Mouse (Mus musculus) thymus, postnatal 25 days (tissue): ENCODE measurements around the gene Ect2.

ENCODE experiments used
- DNase-seq: peaks from one replicate; pipeline ENCODE4 v3.0.0; 2022

The Ect2 gene

DNA sequence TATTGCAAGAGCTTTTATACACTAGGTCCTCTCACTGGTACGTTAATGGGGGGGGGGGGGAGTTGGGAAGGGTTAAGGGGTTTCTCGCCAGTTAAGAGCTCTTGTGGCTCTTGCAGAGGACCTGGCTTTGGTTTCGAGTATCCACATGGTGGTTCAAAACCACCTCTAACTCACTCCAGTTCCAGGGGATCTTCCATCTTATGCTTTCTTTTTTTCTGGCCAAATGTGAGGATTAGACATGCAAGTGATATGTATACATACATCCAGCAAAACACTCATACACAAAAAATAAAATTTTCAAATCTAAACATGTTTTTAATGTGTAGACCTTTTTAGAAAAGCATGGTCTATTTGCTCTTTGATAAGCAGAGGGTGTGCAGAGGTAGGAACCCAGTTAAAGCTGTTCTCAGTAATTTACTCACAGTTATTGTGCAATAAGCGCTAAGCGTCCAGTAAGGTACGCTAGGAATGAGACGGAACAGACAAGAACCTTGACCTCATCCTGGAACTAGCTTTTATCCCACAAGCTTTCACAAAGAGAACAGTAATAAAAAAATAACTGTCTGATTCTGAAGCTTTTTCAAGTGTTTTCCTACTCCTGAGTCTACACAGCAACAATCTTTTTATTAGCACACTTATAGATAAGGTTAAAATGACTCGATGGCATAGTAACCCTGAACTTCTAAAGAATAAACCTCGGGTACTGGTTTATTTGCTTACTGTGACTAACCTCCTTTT is 2.3 kb upstream of the Ect2 start:
- DNase-seq, result no peak

DNA sequence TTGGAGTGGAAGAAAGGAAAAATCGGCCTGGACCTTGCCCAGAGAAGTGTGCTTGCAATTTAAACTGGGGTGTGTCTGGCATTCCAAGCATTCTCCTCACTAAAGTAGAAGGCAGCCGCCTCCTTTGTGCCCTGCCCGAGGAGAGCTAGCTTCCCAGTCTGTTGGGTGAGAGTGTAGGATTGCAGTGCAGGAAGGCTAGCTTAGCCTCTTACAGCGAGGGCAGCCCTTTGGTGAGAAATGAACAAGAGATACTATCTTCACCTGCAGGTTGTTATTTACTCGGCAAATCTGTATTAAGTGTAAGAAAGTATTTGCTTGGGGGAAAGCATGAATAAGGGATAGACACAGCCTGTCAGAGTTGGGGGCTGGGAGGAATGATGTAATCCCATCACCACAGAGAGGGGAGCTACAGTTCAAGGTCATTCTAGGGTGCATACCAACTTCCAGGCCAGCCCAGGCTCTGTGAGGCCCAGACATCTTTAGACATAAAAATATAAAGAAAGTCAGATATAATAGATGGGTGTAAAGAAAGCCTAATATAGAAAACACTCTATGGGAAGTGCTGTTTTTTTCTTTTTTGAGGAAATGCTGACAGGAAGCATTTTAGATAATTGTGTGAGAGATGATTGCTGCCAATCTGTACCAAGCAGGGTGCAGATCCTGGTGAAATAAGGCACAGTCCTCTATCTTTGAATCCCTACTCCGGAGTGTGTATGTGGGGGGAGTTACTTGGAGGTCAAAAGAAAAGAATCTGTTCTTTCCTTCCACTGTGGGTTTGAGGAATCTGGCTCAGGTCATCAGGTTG is 1.6 kb upstream of the Ect2 start:
- DNase-seq, result peak; percentile 8

DNA sequence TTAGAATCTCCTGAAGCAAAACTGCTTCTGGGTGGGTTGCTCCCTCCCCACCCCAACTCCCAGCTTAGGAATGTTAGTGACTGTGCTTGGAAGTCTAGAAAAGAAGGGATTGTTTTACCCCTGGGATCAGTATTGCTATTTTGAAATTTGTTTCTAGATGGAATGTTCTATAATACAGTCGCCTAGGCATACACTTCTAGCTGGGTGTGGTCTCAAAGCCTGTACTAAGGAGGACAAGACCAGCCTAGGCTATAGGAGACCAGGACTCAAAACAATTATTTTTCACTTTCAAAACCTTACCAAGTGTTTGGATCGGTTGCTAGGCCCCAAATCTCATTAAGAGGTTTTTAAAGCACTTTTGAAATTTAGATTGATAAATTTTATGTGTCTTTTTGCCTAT is 602 bp upstream of the Ect2 start:
- no peak for DNase-seq

DNA sequence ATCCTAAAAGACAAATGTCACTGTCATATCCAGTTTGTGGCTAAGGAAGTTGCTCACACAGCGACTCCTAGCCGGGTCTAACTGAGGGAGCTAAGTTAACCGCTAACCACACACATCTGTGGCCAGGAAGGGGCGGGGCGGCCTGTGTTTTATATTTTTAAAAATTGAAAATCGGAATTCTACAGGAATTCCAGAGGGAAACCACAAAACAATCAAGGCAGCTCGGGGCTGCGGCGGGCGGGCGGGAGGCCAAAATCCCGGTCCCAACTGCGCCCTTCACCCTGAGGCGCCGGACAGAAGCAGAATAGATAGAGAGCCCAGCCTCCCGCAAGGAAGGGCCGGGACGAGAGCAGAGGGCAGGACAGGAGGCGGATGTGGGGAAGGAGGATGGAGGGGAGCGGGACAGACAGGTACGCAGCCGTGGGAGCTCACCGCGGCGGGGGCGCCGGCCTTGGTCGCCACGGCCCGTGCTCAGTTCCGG is 447 bp downstream of the Ect2 start:
- DNase-seq, result peak; percentile 58

DNA sequence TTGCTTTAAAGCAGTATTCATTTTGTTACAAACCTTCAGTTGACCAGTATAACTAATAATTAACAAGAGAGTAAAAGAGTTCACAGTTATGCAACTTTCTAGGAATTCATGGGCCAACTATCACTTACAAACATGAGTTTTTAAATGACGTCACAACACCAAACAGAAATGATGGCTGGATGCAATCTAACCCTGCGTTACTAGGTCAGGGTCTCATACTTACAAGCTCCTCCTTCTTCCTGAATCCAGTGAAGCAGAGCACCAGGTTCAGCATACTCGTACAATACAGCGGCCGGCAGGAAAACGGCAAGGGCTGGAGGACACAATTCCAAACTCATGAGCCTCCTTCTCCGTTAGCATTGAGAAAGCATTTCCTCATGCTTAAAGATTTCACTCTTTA is 7.9 kb downstream of the Ect2 start:
- no peak for DNase-seq

DNA sequence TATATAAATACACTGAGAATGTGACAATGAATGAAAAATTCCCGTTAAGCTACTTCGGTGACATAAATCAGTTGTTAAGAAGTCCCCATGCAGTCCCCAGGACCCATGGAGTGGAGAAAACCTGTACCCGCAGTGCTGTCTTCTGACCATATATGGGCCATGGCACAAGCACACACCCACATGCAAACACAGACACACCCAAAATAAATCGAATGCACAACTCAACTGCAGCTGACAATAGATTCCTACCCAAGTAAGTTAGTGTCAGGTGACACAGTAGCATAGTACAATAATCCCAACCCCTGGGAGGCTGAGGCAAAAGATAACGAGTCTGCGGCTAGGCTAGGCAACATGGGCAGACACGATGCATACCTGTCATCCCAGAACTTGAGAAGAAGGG is 10.1 kb downstream of the Ect2 start:
- no peak for DNase-seq

DNA sequence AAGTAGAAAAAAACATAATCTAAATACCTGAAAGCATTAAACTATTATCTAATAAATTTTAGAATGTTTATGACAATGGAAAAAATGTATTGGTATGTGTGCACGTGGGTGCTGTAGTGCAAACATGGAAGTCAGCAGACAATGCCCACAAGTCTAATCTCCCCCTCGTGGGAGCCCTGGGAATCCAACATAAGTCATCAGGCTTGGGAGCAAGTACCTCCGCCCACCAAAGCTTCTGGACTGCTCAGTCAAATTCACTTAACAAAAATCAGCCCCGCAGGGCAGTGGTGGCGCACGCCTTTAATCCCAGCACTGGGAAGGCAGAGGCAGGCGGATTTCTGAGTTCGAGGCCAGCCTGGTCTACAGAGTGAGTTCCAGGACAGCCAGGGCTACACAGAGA is 13.6 kb downstream of the Ect2 start:
- no peak for DNase-seq

DNA sequence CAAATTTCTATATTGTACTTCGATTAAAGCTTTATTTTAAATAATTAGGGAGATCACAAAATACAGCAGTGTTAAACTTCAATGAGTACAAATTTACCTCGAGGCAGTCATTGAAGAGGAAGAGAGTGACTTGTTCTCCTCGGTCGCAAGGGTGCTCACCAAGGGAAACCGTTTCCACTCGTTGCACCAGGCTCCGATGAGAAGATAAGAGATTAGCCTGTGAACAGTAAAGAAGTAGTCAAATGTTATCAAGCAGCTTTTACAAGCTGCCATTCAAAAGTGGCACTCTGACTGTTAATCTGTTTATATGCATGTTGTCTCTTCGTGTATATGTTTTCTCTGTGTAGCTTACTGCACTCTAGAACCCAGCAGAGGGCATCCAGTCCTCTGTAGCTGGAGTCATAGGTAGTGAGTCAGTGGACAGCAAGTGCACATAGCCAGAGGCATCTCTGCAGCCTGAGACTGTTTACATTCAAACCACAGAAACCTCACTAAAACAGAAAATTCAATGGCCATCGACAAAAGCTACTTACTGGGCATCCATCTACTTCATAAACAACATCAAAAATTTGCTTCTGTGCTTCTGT is 31.7 kb downstream of the Ect2 start:
- DNase-seq, result no peak

DNA sequence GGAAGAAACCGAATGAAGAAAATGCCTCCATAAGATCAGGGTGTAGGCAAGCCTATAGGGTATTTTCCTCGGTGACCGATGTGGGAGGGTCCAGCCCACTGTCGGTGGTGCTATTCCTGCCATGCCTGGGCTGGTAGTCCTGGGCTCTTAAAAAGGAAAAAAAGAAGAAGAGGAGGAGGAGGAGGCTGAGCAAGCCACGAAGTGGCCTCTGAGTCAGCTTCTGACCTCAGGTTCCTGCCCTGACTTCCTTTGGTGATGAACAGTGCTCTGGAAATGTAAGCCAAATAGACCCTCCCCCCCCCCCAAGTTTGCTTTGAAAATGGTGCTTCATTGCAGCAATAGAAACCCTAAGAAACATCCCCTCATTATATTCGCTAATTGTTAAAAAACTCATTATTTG is 32.7 kb downstream of the Ect2 start:
- no peak for DNase-seq

DNA sequence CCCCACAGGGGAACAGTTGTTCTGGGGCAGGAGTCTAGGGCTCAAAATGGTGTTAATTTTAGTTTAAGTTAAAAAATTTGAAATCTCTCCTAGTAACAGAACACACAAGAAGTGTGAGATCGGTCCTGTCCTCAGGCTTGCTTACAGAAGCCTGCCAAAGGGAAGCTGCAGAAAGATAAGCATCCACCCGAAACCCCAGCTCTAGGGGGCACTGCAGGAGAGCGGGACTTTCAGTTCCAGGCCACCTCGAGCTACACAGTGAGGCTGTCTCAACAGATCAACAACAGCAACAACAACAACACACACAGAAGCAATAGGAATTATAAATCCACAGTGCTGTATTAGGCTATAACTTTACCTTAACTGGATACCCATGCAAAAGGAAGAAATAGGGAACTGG is 35.5 kb downstream of the Ect2 start:
- peak; percentile 17 for DNase-seq

DNA sequence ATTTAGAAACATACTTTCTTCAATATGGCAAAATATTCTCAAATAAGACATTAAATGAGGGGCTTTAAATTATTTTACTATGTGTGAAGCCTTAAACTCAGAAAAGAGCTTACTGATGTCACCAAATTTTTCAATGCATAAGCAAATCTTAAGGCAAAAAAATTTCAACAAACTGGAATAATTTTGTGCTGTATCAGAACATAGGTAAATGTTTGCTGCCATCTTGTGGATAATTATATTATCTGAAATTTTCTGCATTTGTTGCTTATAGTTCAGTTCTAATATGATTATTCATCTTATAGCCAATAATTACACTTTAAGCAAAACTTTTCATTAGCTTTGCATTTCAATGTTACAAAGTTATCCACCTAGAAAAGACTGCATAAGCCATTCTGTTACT is 42.8 kb downstream of the Ect2 start:
- no peak for DNase-seq

DNA sequence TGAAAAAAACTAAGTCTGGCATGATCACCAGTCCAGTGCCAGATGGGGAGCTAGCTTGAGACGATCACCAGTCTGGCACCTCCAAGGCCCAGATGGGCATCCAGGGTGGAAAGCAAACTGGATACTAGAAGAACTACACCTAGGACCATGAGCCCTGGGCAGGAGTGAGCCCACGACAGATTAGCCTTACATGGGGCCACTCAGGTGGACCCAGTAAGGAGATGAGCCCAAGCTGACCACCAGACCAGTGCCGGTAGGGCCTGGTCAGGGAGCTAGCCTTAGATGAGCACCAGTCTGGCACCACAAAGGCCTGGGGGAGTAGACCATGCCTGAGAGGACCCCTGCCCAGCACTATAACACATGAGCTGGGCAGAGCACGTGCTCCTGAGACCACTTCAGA is 44.6 kb downstream of the Ect2 start:
- no peak for DNase-seq

DNA sequence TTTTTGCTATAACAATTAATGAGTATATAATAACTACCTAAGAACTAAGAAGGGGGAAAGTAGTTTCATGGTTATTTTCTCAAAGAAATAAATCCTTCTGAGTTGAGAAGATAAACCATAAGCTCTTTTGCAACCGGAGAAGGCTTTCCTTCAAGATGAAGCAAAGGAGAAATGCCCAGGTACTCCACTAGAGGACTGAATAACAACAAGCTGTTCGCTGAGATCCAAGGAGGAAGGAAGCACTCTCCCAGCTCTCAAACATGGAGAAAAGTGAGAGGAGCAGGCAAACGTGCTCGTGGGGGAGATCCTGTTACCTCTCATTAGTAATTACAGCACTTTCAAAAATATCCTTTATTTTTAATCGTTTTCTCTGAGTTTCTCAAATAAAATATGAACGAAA is 46.5 kb downstream of the Ect2 start:
- no peak for DNase-seq

DNA sequence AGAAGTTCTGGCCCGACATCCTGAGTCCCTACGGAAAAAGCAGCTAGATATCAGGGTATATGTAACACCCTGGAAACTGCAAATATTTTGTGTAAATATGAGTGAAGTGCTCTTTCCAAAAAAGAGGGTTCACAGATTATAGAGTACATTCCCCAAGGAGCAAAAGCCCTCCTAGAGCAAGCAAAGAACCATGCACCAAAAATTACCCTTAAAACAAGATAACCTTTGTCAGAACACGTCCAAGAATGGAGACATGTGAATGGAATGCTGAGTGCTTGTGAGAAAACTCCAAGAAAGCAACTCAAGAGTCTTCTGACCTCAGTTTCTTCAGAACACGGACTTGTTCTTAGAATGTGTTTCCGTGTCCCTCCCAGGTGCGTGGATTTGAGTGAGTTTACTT is 50.7 kb downstream of the Ect2 start:
- DNase-seq, result no peak

DNA sequence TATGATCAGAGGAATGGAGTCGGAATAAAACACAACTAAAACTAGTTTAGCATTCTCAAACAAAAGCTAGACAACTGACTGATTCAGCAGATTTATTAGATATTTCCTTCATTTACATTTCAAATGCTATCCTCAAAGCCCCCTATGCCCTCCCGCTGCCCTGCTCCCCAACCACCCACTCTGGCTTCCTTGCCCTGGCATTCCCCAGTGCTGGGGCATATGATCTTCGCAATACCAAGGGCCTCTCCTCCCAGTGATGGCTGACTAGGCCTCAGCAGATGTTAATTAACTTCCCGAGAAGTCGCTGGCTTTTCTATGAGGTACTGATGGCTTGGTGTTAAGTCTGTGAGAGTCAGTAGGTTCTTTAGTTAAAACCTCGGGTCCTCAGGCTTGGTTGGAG is 55.0 kb downstream of the Ect2 start:
- DNase-seq, result no peak

DNA sequence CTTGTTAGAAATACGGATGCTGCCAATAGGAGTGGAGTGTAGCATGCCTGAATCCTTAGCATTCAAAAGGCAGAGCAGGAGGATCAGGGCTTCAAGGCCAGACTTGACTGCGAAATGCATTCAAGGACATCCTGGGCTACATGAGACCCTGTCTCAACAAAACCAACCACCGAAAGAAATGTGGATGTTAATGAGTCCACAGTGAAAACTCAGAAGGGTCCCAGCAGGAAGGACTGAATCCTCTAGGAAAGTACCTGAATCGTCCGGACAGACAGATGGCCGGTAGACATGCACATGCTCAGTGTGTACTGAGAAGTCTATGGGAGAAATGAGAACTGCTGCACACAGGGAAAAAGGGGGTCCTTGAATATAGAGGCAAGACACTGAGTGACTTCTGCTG is 67.5 kb downstream of the Ect2 start:
- no peak for DNase-seq

DNA sequence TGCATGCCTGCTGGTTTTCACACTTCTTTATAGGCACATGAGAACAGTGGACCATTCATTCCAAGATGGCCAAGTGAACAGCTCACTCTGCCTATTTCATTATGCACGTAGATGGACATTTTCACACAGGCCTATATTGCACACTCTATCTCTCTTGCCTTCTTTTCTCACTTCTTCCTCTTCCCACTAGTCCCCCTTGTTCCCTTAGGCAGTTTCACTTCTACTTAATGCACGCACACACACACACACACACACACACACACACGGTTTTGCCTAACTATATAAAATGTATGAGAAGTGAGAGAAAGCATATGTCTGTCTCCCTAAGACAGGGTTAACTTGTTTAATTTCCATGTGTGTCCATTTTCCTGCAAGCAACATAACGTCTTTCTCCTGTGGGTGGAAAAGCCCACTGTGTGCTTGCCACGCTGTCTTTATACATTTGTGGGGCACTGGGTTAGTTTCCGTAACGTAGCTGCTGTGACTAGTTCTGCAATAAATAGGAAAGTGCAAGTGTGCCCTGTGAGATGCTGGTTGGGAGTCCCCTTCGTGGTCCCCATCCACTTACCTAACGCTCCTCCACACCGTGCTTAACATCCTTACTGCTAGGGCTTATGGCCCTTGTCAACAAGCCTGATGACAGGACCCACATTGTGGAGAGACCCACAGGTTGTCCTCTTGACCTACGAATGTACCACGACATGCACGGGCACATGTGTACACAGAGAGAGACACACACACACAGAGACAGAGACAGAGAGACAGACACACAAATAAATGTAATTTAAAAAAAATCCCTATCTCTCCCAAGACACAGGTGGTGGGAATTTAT is 72.2 kb downstream of the Ect2 start:
- DNase-seq, result no peak

DNA sequence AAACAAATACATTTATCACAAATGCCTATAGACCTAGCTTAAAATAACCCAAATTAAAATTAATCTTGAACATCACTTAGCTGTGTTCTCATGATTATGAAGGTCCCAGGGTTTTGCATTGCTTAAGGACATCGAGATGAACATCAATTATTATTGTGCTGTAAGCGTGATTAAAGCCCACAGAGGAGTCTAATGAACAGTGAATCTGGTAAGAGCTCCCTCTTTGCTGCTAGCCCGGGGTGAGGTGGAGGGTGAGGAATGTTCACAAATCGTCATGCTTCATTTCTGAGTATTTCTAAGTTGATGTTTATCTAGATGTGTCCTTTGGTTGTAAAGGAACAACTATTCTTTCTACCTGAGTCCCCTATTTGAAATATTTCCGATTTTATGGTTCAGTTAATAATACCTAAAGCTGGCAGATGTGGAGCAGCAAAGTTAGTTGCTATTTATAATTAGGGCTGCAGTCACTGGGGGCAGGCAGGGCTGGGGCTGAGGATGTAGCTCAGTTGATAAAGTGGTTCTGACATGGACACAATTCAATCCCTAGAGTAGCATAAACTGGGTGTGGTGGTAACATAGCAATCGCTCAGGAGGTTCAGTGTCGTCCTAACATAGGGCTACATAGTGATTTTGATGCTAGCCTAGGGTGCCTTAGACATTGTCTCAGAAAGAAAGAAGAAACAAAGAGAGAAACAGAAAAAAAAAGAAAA is 73.5 kb downstream of the Ect2 start:
- DNase-seq, result no peak

DNA sequence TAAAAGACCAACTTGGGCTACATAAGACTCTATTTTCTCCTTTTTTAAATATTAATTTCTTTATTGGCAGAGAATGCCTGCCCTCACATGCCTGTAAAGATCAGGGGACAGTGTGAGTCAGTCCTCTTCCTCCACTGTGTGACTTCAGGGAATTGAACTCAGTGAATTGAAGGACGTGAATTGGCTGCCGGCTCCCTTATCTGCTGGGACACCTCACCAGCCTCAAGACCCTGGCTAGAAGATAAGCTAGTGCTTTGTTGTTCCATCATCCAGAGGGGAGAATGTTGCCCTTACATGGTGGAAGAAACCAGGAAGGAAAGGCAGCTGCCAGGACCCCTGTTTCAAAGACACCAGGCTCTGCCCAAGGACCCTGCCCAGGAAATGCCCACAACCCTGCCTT is 79.8 kb downstream of the Ect2 start:
- DNase-seq, result no peak

DNA sequence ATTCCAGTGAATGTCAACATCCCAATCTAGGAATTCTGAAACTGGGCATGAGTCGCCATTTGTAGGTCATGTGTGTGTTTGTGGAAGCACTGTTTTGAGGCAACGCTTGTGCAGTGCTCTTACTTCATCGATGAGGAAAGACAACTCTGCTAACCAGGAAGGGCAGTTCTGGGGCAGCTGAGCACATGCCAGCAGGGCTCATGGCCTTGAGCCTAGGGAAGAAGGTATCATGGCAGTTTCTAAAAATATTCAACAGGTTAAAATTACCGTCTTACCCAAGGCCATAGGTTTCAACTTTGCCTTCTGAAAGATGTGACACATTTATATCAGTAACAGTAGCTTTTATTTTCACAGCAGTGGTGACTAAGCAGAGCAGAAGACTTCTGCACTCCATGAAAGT is 82.0 kb downstream of the Ect2 start:
- DNase-seq, result no peak

DNA sequence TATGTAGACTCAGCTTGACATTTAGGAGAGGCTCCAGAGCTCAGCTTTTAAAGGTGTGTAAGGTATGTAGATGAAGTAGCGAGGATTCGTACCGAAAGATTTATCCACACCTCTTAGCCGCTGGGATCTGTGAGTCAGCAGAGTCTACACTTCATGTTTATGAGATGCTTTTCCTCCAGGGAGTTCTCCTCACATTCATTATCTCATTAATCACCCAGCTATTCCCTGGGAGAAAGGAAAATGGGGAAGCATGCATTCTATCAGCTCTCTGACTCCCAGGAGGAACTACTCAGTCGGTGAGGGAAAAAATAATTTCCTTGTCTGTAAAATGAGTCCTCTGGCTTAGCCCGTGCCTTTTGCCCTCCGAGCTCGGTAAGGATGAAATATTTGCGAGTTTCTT is 83.3 kb downstream of the Ect2 start:
- DNase-seq, result no peak

DNA sequence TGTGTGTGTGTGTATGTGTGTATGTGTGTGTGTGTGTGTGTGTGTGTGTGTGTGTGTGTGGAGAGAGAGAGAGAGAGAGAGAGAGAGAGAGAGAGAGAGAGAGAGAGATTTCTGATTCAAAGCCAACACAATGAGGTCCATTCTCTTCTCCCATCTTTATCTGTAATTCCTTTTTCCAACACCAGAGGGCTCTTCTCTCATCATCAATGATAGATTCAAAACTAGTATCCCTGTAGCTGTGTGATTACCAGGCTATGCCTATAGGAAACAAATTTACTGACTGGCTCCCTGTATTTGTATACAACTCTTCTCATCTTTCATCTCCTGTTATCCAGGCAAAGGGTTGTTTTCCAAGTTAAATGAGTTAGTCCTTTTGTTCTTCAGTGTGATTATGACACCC is 86.5 kb downstream of the Ect2 start:
- no peak for DNase-seq

DNA sequence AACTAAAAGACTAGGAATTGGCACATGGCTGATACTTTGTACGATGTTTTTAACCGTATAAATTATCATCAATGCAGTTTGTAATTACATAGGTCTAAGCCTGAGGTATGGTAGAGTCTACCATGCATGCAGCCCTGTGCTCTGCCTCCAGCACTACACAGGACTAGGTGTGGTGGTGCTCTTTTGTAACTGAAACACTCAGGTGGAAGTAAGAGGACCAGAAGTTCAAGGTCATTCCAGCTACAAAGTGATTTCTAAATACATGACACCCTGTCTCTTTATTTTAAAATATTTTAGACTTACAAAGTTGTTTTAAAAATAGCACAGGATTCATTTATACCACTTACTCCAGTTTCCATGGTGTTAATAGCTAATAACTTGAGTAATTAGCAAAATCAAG is 88.8 kb downstream of the Ect2 start:
- no peak for DNase-seq
